Mouse (Mus musculus) lung, postnatal 0 days (tissue): ENCODE results near the gene Ttc23l.

ENCODE experiments used
- CTCF ChIP-seq: IDR thresholded peaks from 2 replicates; pipeline ENCODE4 v1.5.1; 2016; ENCODE audit warnings: antibody characterized with exemption, mild to moderate bottlenecking
- EP300 ChIP-seq: IDR thresholded peaks from 2 replicates; pipeline ENCODE4 v1.6.1; 2016; ENCODE audit warnings: antibody characterized with exemption, mild to moderate bottlenecking, control low read depth

DNA sequence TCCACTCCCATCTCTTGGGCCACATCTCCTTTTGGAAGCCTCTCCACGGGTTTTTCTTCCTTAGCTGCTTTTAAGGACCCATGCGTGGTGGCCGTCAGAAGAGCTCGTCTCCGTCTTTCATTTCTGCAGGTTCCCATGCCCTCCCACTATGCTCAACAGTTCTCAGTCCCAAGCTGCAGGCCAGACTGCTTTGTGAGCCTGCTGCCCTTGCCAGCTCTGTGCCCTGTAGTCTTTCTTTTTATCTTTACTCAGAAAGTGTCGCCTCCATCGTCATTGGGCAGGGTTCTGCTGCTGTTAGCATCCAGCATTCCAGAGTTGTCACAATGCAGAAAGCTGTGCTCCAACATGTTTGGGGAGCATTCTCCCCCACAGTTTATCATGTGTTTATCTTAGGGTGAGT is 8.0 kb upstream of the Ttc23l start:
- TF ChIP-seq CTCF: no peak
- TF ChIP-seq EP300: no peak
